Mouse (Mus musculus): Measurements from ENCODE around the gene Dennd2d. TPM values are rescaled to one million over a fixed set of nuclear protein-coding genes. Genes with fewer than 3 reads are reported as not detected.
A peak's percentile ranks its signal among the peaks of the same experiment; 100 is the strongest.

Gene Dennd2d
- total RNA-seq, 2 experiments from 2014 or later: 0.45 to 1.5 TPM

DNA sequence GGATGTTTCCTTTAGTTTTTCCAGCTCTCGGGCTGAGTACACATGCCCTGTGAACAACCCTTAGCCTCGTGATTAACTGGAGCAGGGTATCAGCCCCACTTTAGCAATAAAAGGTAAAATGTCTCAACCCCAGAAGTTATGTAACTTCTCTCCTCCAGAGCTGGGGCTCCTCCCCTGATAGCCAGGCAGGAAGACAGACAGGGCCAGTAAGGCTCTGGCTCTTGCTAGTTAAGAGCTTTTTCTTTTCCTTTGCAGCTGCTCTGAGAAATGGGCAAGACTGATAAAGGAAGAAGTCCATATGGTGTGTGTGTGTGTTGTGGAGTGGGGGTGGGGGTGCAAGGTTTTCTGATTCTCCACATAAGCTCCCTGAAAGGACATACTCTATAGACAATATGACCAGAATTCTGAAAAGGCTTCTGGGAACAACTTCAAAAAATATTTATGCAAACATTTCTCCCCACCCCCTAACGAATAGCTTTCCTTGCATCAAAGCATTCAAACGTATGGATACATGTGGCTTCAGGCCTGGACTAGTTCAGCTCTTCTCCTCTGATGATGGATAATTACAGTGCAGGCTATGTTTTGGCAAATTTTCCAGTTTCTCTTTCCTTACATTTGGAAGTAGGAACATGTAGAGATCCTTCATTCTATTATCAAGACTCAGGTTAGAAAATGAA is 14.0 kb downstream of the Dennd2d start:
- DNase-seq: peak in 1 of 2 experiments; percentile 25

DNA sequence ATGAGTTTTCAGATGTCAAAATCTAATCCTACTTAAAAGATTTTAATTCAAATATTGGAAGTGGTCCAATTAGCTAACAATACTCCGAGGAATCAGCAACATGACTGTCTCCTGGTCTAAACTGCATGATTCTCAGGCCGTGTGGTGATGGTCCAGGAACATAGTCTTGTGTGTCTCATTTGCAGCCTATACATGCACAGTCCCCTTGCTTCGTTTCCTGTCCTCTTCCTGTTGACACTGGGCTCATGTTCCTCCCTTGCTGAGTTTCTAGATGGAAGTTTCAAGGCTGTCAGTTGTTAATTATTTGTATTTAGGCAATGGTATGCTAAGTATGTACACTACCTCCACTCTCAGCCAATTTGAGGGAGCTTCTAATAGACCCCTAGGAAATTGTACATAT is 14.8 kb downstream of the Dennd2d start:
- DNase-seq: no peak

DNA sequence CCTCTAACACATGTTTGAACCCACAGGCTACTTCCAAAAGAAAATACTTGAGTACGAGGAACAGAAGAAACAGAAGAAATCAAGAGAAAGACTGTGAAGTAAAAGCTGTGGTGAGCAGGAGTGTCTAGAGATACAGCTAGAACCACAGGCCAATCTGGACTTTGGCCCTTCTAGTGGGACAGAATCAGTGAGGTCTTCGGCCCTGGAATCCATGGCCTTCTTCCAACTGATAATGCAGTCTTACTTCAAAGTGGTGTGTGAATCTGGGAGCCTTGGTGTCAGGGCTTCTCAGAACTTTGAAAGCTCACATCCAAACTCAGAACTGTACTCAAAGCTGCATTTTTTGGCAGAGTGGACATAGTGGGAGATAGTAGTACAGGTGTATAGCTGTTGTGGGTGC is 18.3 kb downstream of the Dennd2d start:
- DNase-seq: no peak

DNA sequence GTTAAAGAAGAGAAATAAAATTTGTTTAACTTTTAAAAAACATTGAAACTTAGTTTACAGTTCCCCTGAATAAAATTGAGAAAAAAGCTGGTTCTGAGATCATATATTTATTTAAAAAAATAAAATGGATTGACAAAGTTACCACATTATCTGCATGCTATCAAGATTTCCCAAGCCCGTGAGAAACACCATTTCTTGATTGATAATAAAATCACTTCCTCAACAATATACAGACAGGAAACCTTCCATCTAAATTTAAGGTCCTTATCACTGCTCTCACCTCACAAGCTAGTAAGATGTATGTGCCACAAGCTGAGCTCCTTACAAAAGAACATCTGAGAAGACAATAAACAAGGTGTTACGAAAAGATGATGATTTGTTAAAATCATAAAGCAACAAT is 20.7 kb downstream of the Dennd2d start:
- DNase-seq: no peak

DNA sequence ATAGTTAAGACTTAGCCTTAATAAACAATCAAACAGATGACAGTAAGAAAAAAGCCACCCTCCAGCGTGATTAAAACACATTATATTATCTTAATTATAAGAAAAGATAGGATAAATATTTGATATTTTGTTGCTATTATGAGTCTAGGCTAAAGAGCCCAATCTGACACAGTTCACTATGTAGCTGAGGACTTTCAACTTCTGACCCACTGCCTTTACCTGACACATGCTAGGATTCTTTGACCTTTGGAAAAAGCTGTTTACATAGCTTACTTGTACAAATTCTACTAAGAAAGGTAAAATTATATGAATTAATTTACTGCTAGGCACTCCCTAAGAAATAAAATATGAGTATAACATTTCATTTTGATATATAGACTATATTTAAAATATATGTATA is 28.5 kb downstream of the Dennd2d start:
- DNase-seq: no peak

DNA sequence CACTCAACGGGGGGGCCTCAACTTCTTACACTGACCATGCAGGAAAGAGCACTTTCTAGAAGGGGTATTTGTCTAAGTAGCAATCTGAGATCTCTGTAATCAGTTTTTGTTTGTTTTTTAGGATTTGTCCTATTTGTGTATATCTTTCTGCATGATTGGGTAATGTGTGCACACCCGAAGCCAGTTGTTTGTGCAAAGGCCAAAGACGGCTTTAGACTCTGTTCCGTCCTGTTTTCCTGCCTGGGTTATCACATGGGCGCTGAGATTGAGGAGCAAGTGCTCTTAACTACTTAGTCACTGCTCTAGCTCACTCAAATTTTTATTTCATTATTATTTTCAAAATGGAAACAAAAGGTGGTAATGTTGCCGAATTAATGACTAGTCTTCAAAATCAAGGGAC is 32.8 kb downstream of the Dennd2d start:
- DNase-seq: no peak

DNA sequence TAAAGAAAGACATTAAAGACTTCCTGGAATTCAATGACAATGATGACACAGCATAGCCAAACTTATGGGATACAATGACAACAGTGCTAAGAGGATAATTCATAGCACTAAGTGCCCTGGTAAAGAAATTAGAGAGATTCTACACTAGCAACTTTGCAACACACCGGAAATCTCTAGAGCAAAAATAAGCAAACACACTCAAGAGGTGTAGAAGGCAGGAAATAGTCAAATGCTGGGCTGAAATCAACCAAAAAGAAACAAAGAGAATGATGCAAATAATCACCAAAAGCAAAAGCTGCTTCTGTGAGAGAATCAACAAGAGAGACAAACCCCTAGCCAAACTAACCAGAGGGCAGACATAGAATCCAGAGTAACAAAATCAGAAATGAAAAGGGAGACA is 40.5 kb downstream of the Dennd2d start:
- DNase-seq: no peak

DNA sequence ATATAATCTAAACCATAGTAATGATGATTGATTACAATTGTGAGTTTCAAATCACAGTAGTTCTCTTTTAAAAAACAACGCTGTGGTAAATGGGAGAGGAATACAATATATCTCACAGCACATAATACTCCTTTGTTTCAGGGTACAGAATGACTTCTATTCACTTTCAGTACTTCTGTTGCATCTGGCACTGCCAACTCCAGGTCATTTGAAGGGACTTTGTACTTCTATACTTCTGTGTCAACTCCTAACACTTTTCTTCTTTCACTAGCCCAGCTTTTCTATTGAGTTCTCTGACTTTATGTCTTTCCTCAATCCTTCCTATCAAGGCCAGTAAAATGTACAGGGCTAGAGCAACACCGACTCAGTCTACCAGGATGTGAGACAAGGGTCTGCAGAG is 44.2 kb downstream of the Dennd2d start:
- no peak for DNase-seq

DNA sequence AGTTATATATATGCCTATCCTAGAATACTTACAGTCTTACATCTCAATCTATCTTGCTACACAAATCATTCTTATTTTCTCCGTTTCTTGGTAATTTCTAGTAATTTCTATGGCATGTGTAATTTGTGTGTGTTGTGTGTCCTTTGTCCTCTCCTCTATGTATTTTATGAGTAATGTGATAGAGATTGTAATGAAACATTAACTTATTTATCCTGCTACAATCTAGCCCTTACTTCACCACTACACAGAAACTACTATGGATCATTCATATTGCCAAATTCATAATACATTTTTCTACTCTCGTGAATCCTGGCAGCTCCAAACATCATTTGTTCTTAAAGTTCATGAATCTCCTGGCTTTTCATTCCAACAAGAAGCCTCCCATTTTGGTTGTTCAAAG is 45.8 kb downstream of the Dennd2d start:
- DNase-seq: no peak

DNA sequence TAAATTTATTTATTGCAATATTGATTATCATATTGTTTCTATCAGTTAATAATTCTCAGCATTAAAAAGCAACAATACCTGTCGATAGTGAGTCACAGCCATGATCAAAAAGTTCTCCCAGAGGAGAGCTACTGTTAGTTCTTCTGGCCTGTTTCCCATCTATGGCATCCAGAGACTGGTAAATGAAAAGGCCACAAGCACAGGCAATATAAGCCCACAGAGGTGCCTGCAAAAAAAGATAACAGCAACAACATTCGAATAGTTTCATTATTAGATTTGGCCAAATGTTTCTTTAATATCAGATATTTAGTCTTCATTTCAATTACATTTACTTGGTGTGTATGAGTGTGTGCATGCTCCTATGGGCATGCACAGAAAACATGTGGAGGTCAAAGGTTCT is 51.1 kb downstream of the Dennd2d start:
- DNase-seq: no peak

DNA sequence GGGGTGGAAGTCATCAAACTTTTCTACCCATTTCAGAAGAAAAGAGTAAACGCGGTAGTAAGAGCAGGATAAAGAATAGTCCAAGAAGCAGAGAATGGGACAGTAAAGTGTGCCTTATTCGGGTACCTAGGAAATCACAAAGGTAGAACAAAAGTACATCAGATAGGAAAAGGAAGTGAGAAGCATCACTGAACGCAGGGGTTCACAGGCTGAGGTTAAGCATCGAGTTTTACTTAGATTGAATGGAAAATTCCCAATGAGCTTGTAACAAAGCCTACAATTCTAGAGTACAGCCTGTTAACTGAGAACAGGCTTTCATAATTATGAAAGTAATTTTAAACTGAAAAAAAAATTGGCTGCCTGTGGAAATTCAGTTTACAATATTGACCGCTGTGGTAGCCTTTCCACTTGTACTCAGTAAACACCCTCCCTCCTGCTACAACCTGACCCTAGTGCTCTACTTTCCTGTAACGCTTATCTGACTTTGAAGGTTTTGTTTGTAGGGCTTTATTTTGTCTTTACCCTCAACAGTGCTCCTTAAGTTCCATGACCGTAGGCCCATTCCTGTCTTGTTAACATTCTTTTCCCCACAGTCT is 62.6 kb downstream of the Dennd2d start:
- DNase-seq: no peak

DNA sequence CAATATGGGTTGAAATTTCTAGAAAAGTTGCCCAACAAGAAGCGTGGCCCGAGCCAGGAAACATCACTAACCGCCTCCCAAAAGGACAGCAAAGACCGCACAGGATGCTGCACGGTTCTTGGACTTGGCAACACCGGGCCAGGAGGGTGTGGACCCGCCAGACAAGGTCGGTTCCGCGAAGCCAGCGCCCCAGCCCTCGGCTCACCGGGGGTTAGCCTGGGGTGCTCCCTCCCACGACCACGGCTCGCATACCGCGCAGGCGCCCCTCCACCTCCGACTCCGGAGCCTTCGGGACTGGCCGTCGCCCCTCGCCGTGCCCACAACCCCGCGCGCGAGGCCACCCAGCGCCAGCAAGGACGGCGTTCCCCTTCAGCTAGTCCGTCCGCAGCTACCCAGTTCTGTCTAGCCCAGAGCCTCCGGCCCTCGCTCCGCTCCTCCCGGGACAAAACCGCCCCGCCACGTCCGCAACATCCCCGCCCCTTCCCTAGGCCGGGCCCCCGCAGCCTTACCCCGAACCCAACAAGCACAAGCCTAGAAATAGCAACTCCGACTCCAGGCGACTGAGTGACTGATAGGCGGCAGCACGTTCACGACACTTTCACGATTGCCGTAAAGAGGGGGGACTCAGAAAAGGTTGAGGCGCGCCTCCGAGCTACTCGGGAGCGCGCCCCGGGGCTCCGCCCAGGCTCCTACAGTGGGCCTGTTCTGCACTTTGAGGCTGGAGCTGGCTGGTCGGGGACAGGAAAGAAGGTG is 65.1 kb downstream of the Dennd2d start, which contains the start of the genes Dram2 and Cept1:
TSS of gene Dram2 (plus strand) at position 628 of the 753 bp plus-strand sequence.
TSS of gene Cept1 (minus strand) at position 632 of the 753 bp plus-strand sequence.
- peak; percentile 94 to 96 for DNase-seq

DNA sequence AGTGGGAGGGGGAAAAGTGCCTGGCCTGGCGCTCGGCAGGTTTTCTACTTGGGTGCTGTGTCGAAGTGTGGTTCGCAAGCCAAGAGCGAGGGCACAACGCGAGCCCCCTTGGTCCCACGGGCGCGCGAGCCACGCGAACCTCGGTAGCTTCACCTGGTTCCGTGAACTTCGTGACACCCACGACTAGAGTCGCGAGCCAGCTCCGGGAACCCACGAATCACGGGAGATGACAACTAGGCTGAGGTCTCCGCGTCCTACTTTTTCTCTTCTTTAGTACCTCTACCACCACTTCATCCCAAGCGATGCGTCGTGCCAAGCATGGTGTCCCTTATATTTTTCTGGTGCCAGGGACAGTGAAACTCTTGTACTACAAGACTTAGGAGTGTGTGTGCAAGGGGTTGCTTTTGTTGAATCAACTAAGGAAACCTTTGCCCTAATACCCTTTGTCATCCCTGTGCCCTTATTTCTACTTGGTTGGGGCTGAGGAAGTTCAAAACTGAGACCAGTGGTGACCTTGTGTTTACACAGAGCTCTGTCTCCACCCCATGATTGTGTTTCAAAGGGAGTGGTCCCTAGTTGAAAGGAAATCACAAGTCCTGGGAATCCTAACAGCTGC is 65.8 kb downstream of the Dennd2d start:
- peak; percentile 69 to 85 for DNase-seq

DNA sequence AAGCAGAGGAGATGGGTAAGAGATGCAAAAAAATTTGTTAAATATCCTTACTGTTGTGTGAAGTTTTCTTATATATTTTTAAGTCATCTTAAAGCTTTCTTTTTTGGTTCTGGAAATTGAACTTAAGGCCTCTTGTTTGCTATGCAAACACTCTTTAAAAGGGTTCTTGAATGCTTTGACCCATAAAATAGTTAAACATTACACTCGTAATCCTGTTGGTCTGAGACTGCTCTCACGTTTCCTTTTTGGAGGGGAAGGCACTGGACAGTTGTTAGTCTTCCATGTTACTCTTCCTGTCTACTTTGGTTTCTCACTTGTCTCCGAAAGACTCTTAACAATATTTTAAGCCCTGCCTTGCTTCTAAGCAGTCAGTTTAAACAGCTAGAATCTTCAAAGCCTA is 66.8 kb downstream of the Dennd2d start:
- DNase-seq: no peak

Other genes with a start within 250 kb of the Dennd2d start
- gene Chil6, start 76.2 kb upstream of the Dennd2d start, total RNA-seq (2021): not detected
- 100 to 1,000 TPM in 1 of 2 experiments, 10 to 100 TPM in 1; 88.9 to 102 TPM for gene Dram2, start 65.4 kb downstream of the Dennd2d start, total RNA-seq (2021)
- 10 to 100 TPM; 19.9 to 21.6 TPM for gene Cept1, start 65.4 kb downstream of the Dennd2d start, total RNA-seq (2021)
- gene Lrif1, start 202.6 kb downstream of the Dennd2d start, total RNA-seq (2021): 10 to 100 TPM; 12.8 to 14.4 TPM